Mouse (Mus musculus): ENCODE data around the gene Olfm2.
A peak's percentile ranks its signal among the peaks of the same experiment; 100 is the strongest.

The Olfm2 gene

DNA sequence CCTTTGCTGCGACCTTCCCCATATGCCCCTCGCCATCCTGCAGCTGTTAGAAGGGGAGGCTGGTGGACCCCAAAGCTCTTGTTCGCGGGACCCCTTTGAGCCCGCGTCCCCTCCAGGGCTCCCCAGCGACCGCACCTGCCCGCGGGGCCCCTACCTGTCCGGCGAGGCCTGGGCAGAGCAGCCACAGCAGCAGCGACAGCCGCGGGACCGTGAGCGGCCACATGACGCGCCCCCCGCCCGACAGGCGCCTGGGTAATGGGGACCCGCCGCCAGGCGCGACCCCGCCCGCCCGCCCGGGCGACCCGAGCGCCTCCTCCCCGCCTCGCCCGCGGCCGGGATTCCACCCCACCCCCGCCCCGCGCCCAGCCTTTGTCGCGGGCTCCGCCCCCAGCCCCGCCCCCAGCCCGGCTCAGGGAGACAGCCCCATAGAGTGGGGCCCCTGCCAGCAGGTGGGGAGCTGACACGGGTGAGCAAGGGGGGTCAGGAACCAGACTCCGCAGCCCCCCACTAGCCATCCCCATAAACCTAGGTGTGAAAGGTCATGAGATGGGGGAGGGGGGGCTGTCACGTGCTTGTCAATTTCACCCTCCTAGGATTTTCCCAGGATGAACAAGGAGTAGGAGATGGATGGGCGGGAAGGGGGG, at the start of gene Olfm2:
Gene Olfm2, minus strand, starts transcription at position 333 of the 644 bp plus-strand sequence.
- no peak for DNase-seq (ENCODE audit: low spot score)

- DNase-seq (ENCODE audit: low spot score), result peak; percentile 62
Measured at GRCm38 (mm10) chr9:20794108-20794806, 48.1 kb upstream of the Olfm2 start.

DNA sequence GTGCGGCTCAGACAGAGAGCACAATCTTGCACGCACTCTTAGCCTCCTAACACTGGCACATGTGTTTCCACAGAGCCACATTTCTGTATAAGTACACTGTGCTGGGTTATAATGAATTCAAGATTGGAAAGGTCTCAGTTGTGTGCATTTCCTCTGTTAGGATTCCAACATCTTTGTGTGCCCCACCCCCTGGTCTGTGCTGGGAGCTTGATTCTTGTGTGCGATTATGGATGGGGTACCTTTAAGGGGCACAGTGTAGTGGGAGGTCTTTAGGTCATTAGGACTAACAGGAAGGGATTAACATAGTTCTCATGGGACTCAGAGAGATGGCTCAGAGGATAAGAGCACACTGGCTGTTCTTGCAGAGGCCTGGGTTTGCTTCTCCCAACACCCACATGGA, 44.2 kb upstream of the Olfm2 start:
- DNase-seq (ENCODE audit: low spot score), result no peak

DNA sequence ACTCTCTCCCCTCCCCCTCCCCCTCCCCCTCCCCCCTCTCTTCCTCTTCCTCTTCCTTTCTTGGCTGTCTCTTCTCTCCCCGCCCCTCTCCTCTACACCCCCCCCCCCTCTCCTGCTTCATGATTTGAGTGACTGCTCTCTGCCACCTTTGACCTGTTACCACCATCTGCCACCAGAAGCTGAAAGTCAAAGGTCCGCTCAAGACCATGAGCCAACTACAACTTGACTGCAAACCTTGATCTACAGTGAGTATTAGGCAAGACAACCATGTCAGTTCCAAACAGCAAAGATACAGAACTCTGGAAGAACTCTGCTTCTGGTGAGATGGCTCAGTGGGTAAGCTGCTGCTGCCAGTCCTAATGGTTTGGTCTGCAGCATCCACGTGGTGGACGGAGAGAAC, 43.5 kb upstream of the Olfm2 start:
- no peak for DNase-seq (ENCODE audit: low spot score)

DNA sequence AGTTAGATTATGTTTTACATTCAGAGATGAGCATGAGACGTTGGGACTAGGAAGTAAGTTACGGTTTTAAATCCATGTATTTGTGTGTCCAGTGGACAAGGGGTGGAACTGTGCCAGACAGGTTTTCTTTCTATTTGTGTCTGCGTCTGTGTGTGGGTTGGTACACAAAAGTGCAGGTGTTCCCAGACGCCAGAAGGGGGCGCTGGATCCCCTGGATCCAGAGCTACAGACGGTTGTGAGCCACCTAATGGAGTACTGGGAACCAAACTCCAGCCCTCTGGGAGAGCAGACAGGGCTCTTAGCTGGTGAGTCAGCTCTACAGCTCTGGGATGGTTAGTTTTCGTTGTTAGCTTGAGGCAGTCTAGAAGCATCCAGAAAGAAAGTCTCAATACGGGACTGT, 41.8 kb upstream of the Olfm2 start:
- no peak for DNase-seq (ENCODE audit: low spot score)

- DNase-seq (ENCODE audit: low spot score), result no peak
Measured at GRCm38 (mm10) chr9:20785055-20785454, 38.9 kb upstream of the Olfm2 start.

GRCm38 (mm10) chr9:20781286-20781685, 35.1 kb upstream of the Olfm2 start:
- no peak for DNase-seq (ENCODE audit: low spot score)

- DNase-seq (ENCODE audit: low spot score), result no peak
Measured at GRCm38 (mm10) chr9:20765274-20765673, 19.1 kb upstream of the Olfm2 start.

DNA sequence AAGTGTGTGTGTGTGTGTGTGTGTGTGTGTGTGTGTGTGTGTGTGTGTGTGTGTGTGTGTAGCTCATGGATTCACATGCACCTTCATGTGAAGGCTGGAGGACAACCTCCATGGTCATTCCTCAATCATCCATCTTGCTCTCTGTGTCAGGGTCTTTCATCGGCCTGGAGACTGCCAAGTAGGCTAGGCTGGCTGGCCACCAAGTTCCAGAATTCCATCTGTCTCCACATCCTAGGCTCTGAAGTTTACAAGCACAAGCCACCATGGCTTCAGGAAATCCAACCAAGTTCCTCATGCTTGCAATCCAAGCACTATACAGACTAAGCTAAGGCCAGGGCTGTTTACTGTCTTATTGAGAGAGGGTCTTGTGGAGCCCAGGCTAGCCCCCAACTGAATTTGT, 16.9 kb upstream of the Olfm2 start:
- no peak for DNase-seq (ENCODE audit: low spot score)

- DNase-seq (ENCODE audit: low spot score), result no peak
Measured at GRCm38 (mm10) chr9:20762197-20762961, 16.2 kb upstream of the Olfm2 start.

DNA sequence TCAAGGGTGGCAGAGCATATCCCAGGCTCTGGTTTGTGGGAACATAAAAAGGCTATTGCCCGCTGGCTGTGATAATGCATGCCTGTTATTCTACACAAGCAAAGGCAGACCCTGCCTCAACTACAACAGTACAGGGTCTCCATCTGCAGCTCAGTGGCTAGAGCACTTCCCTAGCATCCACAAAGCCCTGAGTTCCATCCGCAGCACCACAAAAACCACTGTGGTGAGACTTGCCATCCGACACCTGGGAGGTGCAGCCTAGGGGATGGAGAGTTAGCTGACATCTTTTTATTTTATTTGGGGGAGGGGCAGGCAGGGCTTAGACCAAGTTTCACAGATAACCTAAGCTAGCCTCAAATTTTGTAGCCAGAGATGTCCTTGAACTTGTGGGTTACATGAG, 15.2 kb upstream of the Olfm2 start:
- no peak for DNase-seq (ENCODE audit: low spot score)

- DNase-seq (ENCODE audit: low spot score), result peak; percentile 52
Measured at GRCm38 (mm10) chr9:20760813-20761212, 14.7 kb upstream of the Olfm2 start.

DNA sequence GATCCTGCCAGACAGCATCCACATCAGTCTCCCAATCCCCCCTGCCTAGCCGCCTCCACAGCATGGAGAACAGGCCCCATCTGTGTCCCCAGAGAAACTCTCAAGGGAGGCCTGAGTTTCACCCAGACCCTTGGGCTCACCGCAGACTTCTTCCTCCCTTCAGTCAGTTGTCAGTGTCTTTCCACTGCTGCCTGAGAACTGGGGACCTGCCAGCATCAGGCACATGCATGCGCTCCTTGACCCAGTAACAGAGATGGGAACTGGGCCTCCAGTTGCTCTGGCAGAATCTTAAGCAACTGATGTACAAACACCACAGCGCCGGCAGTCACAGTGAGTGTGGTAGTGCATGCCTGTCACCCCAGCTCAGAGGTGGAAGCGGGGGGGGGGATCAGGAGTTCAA, 12.7 kb upstream of the Olfm2 start:
- DNase-seq (ENCODE audit: low spot score), result no peak

DNA sequence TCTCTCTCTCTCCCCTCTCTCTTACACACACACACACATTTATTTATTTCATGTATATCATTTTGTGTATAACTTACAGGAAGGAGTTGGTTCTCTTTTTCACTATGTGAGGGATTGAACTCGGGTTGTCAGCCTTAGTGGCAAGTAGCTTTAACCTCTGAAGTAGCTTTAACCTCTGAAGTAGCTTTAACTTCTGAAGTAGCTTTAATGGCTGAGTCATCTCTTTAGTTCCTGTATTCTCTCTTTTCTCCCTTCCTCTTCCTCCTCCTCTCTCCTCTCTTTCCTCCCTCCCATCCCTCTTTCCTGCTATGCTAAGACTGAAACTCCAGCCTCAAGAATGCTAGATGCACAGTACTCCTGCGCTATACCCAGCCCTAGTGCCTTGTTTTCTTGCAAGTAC, 12.1 kb upstream of the Olfm2 start:
- DNase-seq (ENCODE audit: low spot score), result no peak

DNA sequence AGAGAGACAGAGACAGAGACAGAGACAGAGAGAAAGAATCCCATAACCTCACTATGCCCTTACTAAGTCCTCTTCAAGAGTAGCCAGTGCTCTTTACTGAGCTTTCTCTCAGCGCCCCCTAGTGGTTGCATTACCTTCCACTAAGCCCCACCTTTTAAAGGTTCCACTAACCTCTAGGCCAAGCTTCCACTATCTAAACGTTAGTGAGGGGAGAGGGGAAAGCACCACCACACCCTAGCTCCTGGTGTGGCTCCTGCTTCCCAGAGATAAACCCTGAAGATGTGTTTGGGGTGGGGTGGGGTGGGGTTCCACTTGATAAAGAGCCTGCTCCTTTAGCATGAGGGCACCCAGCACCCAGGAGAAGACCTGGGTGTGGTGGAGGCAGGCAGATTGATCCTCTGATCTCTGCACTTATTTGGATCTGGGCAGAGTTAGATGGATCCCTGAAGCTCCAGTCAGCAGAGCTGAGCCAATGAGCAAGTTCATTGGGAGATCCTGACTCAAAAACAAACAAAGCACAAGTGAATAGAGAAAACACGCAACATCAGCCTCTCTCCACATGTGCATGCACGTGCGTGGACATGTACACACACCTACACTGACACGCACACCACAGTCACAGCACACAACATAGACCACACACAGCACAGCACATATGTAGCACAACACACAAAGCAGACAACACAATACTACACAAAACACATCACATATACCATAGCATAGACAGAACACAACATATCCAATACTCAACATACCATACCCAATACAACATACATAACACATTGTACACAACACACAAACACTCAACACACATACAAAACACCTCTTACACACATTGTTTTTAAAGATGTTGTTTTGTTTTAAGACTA, 11.2 kb upstream of the Olfm2 start:
- DNase-seq (ENCODE audit: low spot score), result peak; percentile 85

- DNase-seq (ENCODE audit: low spot score), result no peak
Measured at GRCm38 (mm10) chr9:20756081-20756700, 10.0 kb upstream of the Olfm2 start.

GRCm38 (mm10) chr9:20754335-20754734, 8.2 kb upstream of the Olfm2 start:
- no peak for DNase-seq (ENCODE audit: low spot score)

GRCm38 (mm10) chr9:20751477-20752029, 5.4 kb upstream of the Olfm2 start:
- no peak for DNase-seq (ENCODE audit: low spot score)

- no peak for DNase-seq (ENCODE audit: low spot score)
Measured at GRCm38 (mm10) chr9:20749213-20749612, 3.1 kb upstream of the Olfm2 start.

- DNase-seq (ENCODE audit: low spot score), result no peak
Measured at GRCm38 (mm10) chr9:20748540-20748939, 2.4 kb upstream of the Olfm2 start.

GRCm38 (mm10) chr9:20747682-20748081, 1.5 kb upstream of the Olfm2 start:
- DNase-seq (ENCODE audit: low spot score), result no peak
